Mouse (Mus musculus) ES-Bruce4 (cell line): ENCODE data around the gene Mss51.

Experiments used
- CTCF ChIP-seq: IDR thresholded peaks from one replicate; pipeline ENCODE4 v1.8.1; 2011; ENCODE audit warnings: low read depth, low read length
- EP300 ChIP-seq: IDR thresholded peaks from 2 replicates; pipeline ENCODE4 v1.6.1; 2011; ENCODE audit warnings: low read depth, low read length; ENCODE audit not compliant: insufficient read depth
- POLR2A ChIP-seq: IDR thresholded peaks from one replicate; pipeline ENCODE4 v1.8.1; 2011; ENCODE audit warnings: low read length; ENCODE audit not compliant: insufficient read depth

DNA sequence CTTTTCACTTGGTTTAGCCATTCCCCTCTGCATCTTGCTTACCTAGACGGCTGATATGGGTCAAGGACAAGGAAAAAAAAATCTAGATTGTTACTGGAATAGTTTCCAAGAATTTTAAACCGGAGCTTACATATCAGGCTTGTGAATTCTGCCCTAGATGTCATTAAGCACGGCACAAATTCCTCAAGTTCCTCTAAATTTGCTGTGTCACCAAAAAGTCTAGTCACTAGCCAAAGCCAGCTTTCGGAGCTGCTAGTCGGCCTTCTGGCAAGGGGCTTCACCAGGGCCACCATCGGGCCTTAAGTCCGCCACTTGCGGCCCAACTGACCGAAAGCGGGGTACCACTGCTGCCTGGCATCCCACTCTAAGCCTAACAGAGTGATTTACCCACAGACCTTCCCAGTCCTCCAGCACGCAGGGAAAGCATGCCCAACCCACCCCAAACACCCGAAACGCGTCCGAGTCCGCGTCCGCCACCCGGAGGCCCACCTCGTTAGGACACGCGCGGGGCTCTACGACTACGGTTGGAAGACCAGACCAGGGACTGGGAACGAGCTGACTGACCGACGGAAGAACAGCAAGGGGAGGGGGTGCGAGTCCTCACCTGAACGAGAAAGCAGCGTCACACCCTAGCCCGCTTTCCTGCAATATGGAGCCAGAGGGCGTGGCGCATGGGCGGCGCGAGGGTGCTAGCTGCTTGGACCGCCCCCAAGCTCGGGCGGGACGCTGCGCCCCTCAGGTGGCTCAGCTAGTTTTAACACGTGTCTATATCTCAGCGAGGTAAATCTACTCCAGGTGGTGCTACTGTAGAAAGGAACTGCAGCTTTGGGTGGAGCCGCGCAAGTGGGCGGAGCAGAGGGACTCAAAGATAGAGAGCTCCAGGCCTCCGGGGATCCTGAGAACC, 17.2 kb downstream of the Mss51 start, which contains the start of gene Anxa7:
- TF ChIP-seq CTCF (no peak), POLR2A (peak; percentile 42), EP300 (peak; percentile 4; the same call in 1 of the 2 replicates)
